Mouse (Mus musculus) central nervous system, embryonic 11.5 days (tissue): Measurements from ENCODE around the gene Gm4846. TPM values are rescaled to one million over a fixed set of nuclear protein-coding genes. Genes with fewer than 3 reads are reported as not detected.

Experiments used
- polyA plus RNA-seq: library from polyadenylated mRNA; depleted of rRNA; stranded (reverse); fragments of >200 nt; gene quantifications from 2 replicates; pipeline ENCODE4 v1.2.3, GENCODE M21; 2012; rRNA removed

Gm4846 gene
- not detected in 2 replicates for polyA plus RNA-seq

GRCm38 (mm10) chr1:166497488-166497887 is at the start of gene Gm4846:
TSS of gene Gm4846 (minus strand) at chr1:166497588.

Other genes starting within 250 kb of the Gm4846 start
- 9.8 and 16.3 TPM in 2 replicates for gene Ildr2, start 243.4 kb downstream of the Gm4846 start, polyA plus RNA-seq
- 46.0 and 58.2 TPM in 2 replicates for gene Tada1, start 118.5 kb downstream of the Gm4846 start, polyA plus RNA-seq
- 40.2 and 42.1 TPM in 2 replicates for gene Pogk, start 87.7 kb downstream of the Gm4846 start, polyA plus RNA-seq
- gene Gm4847, start 150.1 kb upstream of the Gm4846 start, polyA plus RNA-seq = not detected in 2 replicates
- gene Fmo9, start 184.3 kb upstream of the Gm4846 start, polyA plus RNA-seq = not detected in 2 replicates